Mouse (Mus musculus): ENCODE measurements around the gene Ucn2. TPM values are rescaled to one million over a fixed set of nuclear protein-coding genes. Genes with fewer than 3 reads are reported as not detected.

Gene Ucn2
- total RNA-seq, 2 experiments from 2014 or later = not detected

DNA sequence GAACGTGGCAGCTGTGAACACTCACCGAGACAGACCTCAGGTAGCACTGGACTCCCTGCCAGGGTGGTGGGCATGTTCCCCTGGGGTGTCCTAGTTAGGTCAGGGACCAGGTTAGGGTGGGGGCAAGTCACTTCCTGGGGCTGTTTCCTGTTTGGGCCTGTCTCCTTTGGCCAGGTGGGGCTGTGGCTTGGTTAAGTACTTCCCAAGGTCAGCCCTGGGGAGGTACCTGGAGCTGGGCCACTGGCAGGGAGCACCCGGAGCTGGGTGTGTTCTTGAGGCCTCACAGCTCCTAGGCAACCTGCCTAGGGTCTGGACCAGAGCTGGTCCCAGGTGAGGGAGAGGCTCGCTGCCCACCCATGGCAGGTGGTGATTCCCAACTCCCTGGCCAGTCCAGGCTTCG is 43.1 kb downstream of the Ucn2 start:
- ATAC-seq (ENCODE audit: poor library complexity, severe bottlenecking) = no peak

DNA sequence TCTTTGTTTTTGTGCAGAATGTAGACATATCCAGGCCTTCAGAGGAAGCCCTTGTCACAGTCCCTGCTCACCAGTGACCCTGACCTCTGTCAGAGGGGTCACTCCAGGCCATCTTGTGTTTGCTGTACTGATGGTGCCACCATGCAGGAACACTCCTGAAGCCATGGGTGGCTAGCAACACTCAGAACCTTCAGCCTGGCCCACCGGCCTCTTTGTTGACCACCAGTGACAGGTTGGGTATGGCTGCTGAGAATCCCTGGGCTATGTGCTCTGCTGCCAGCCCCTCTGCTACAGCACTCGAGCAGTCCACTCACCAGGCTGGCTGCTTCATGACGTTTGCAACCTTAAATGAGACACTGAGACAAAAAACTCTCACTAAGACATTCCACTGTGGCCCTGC is 44.5 kb downstream of the Ucn2 start:
- ATAC-seq (ENCODE audit: poor library complexity, severe bottlenecking) = no peak

DNA sequence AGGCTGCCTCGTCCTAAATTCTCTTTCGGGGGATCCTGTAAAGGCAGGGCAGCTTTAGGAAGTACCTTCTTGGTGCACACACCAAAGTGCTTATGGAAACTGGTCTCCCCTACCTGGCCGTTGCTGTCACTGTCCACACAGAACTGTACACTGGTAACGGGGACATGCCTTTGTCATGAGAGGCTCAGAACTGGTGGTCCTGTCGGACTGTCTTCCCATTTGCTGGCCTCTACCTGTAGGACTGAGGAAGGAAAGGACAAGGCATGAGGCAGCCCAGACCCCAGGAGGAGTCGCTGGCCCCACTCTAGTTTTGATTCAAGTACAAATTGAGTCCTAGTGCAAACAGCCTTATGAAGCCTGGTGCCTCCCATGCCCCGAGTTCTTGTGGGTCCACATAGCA is 45.2 kb downstream of the Ucn2 start:
- ATAC-seq (ENCODE audit: poor library complexity, severe bottlenecking) = no peak

DNA sequence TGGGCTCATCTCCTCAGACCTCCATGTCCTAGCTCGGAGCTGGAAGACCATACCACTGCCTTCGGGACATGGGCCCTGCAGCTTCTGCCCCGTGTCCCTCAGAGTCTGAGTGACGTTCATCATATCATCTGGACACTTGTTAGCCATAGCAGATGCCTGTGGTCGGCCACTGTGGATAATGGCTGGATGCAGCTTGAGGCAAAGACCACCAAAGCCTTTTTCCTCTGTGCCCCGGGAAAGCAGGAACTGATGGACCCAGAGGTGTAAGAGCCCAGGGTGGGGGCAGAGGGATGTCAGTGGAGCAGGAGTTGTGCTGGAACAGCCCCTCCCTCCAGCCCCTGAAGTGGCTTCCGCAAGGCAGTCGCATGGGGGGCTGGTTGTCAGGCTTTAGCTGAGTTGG is 45.9 kb downstream of the Ucn2 start:
- no peak for ATAC-seq (ENCODE audit: poor library complexity, severe bottlenecking)

DNA sequence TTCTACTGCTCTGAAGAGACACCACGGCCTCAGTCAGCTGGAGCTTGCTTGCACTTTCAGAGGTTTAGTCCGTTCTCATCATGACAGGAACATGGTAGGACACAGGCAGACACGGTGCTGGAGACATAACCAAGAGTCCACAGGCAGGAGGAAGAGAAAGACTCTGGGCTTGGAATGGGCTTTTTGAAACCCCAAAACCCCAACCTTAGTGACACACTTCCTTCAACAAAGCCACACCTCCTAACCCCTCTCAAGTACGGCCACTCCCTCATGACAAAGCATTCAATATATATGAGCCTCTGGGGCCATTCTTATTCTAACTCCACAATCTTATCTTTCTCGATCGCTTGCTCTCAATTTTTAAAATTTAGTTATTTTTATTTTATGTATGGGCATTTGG is 46.6 kb downstream of the Ucn2 start:
- peak; percentile 92 for ATAC-seq (ENCODE audit: poor library complexity, severe bottlenecking)

Other genes starting within 250 kb of the Ucn2 start
- gene Ip6k2, start 202.2 kb upstream of the Ucn2 start, total RNA-seq (2015) = 10.6 and 15.8 TPM in 2 replicates
- 30.6 and 35.4 TPM in 2 replicates for gene Ip6k2, start 202.2 kb upstream of the Ucn2 start, total RNA-seq (2017)
- 13.9 and 19.3 TPM in 2 replicates for gene Nckipsd, start 177.6 kb upstream of the Ucn2 start, total RNA-seq (2015)
- 11.5 and 14.8 TPM in 2 replicates for gene Nckipsd, start 177.6 kb upstream of the Ucn2 start, total RNA-seq (2017)
- gene Celsr3, start 159.7 kb upstream of the Ucn2 start, total RNA-seq (2015) = 3.9 and 5.7 TPM in 2 replicates
- gene Celsr3, start 159.7 kb upstream of the Ucn2 start, total RNA-seq (2017) = 2.4 and 3.3 TPM in 2 replicates
- gene Slc26a6, start 132.7 kb upstream of the Ucn2 start, total RNA-seq (2015) = 10.0 and 14.2 TPM in 2 replicates
- gene Slc26a6, start 132.7 kb upstream of the Ucn2 start, total RNA-seq (2017) = 2.7 and 4.5 TPM in 2 replicates
- 1.2 TPM in 1 of 2 replicates, not detected in the other for gene Tmem89, start 71.4 kb upstream of the Ucn2 start, total RNA-seq (2015)
- 0.28 TPM in 1 of 2 replicates, not detected in the other for gene Tmem89, start 71.4 kb upstream of the Ucn2 start, total RNA-seq (2017)
- 81.6 and 86.0 TPM in 2 replicates for gene Uqcrc1, start 49.4 kb upstream of the Ucn2 start, total RNA-seq (2015)
- gene Uqcrc1, start 49.4 kb upstream of the Ucn2 start, total RNA-seq (2017) = 155 and 187 TPM in 2 replicates
- 0.20 and 0.93 TPM in 2 replicates for gene Col7a1, start 32.4 kb upstream of the Ucn2 start, total RNA-seq (2015)
- 0.16 and 1.1 TPM in 2 replicates for gene Col7a1, start 32.4 kb upstream of the Ucn2 start, total RNA-seq (2017)
- 19.3 and 22.4 TPM in 2 replicates for gene Pfkfb4, start 5.8 kb downstream of the Ucn2 start, total RNA-seq (2015)
- gene Pfkfb4, start 5.8 kb downstream of the Ucn2 start, total RNA-seq (2017) = 53.1 and 64.9 TPM in 2 replicates
- gene Shisa5, start 52.6 kb downstream of the Ucn2 start, total RNA-seq (2015) = 119 and 176 TPM in 2 replicates
- 453 and 632 TPM in 2 replicates for gene Shisa5, start 52.6 kb downstream of the Ucn2 start, total RNA-seq (2017)
- 119 and 124 TPM in 2 replicates for gene Trex1, start 73.7 kb downstream of the Ucn2 start, total RNA-seq (2015)
- gene Trex1, start 73.7 kb downstream of the Ucn2 start, total RNA-seq (2017) = 68.7 and 87.5 TPM in 2 replicates
- gene Atrip, start 88.1 kb downstream of the Ucn2 start, total RNA-seq (2015) = 7.2 and 9.5 TPM in 2 replicates
- gene Atrip, start 88.1 kb downstream of the Ucn2 start, total RNA-seq (2017) = 9.7 and 10.2 TPM in 2 replicates
- 4.7 and 6.0 TPM in 2 replicates for gene Ccdc51, start 96.5 kb downstream of the Ucn2 start, total RNA-seq (2015)
- 6.7 and 11.0 TPM in 2 replicates for gene Ccdc51, start 96.5 kb downstream of the Ucn2 start, total RNA-seq (2017)
- 367 and 406 TPM in 2 replicates for gene Tma7, start 96.6 kb downstream of the Ucn2 start, total RNA-seq (2015)
- gene Tma7, start 96.6 kb downstream of the Ucn2 start, total RNA-seq (2017) = 109 and 136 TPM in 2 replicates
- gene Plxnb1, start 109.4 kb downstream of the Ucn2 start, total RNA-seq (2015) = 0.11 TPM in 1 of 2 replicates, not detected in the other
- 0.04 TPM in 1 of 2 replicates, not detected in the other for gene Plxnb1, start 109.4 kb downstream of the Ucn2 start, total RNA-seq (2017)
- gene Fbxw21, start 176.0 kb downstream of the Ucn2 start, total RNA-seq (2015) = not detected in 2 replicates
- not detected in 2 replicates for gene Fbxw21, start 176.0 kb downstream of the Ucn2 start, total RNA-seq (2017)
- not detected in 2 replicates for gene Fbxw13, start 210.0 kb downstream of the Ucn2 start, total RNA-seq (2015)
- gene Fbxw13, start 210.0 kb downstream of the Ucn2 start, total RNA-seq (2017) = not detected in 2 replicates
- not detected in 2 replicates for gene Fbxw20, start 248.7 kb downstream of the Ucn2 start, total RNA-seq (2015)
- gene Fbxw20, start 248.7 kb downstream of the Ucn2 start, total RNA-seq (2017) = not detected in 2 replicates